Mouse (Mus musculus): ENCODE measurements around the gene Ppia. TPM values are rescaled to one million over a fixed set of nuclear protein-coding genes. Genes with fewer than 3 reads are reported as not detected.

The Ppia gene
- polyA plus RNA-seq, 1 experiment, result 276 TPM

- 66% methylated on average over 6 of the region's 6 CpGs for WGBS
- Histone ChIP-seq H3K36me3 (ENCODE audit: control insufficient read depth, insufficient read depth, low read length) (peaks cover 38% of the 10 kb centered on the region), H3K27me3 (ENCODE audit: control insufficient read depth, insufficient read depth, low read length) (no peaks in the 10 kb centered on the region), H3K27ac (ENCODE audit: insufficient read depth, low read depth, low read length) (no peak overlapping the region), H3K4me3 (ENCODE audit: low read depth, low read length) (no peak overlapping the region), H3K4me1 (ENCODE audit: control insufficient read depth, insufficient read depth, insufficient read length, low read length) (peaks cover 16% of the 10 kb centered on the region)
- TF ChIP-seq POLR2A (IDR thresholded peaks at IDR 0.05; ENCODE audit: low read depth, low read length) (no peak), CTCF (IDR thresholded peaks at IDR 0.05; ENCODE audit: extremely low read depth, insufficient read length, insufficient replicate concordance, low read depth, low read length) (no peak)
These were observed 22.4 kb upstream of the Ppia start for GRCm38 (mm10) chr11:6392857-6393256.

DNA sequence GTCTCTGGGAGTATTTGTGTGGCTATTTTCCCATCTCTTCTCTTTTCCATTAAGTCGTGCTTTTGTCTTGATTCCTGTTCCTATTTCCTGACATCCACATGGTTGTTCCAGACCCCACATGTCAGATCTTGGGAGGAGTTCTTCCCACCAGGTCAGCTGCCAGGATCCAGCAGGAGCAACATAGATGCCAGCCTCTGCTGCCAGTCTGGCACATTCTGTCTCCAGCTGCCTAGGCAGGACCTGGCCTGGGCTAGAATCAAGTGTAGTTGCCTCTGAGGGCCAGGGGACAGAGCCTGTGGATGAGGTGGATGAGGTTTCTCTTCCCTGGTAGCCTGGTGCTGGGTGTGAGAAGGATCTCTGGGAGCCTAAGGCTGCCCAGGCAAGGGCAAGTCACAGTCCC lies 21.4 kb upstream of the Ppia start:
- Histone ChIP-seq H3K36me3 (ENCODE audit: control insufficient read depth, insufficient read depth, low read length) (peaks cover 46% of the 10 kb centered on the region), H3K27me3 (ENCODE audit: control insufficient read depth, insufficient read depth, low read length) (no peaks in the 10 kb centered on the region), H3K4me1 (ENCODE audit: control insufficient read depth, insufficient read depth, insufficient read length, low read length) (peaks cover 16% of the 10 kb centered on the region), H3K4me3 (ENCODE audit: low read depth, low read length) (no peak overlapping the region), H3K27ac (ENCODE audit: insufficient read depth, low read depth, low read length) (no peak overlapping the region)
- TF ChIP-seq POLR2A (IDR thresholded peaks at IDR 0.05; ENCODE audit: low read depth, low read length) (no peak), CTCF (IDR thresholded peaks at IDR 0.05; ENCODE audit: extremely low read depth, insufficient read length, insufficient replicate concordance, low read depth, low read length) (no peak)
- 68% methylated on average over 1 of the region's 1 CpGs for WGBS

DNA sequence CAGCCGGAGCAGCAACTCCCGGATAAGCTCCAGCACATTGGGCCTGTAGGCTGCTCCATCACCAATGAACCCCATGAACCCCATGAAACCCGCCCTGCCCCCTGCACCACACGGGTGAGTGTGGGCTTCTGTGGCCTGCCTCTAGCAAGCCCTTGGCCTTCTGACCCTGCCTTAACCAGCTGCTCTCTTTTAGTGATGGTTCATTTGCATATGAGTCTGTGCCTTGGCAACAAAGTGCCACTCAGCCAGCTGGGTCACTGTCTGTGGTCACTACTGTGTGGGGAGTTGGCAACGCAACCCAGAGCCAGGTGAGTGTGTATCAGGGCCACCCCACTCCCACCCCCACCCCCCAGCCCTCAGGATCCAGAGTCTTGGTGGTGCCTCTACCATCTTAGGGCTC lies 19.7 kb upstream of the Ppia start:
- H3K4me1 ChIP-seq (ENCODE audit: control insufficient read depth, insufficient read depth, insufficient read length, low read length), result peaks cover 11% of the 10 kb centered on the region
- no peaks in the 10 kb centered on the region for H3K27me3 ChIP-seq (ENCODE audit: control insufficient read depth, insufficient read depth, low read length)
- TF ChIP-seq CTCF (IDR thresholded peaks at IDR 0.05; ENCODE audit: extremely low read depth, insufficient read length, insufficient replicate concordance, low read depth, low read length), result no peak
- no peak for TF ChIP-seq POLR2A (IDR thresholded peaks at IDR 0.05; ENCODE audit: low read depth, low read length)
- H3K36me3 ChIP-seq (ENCODE audit: control insufficient read depth, insufficient read depth, low read length), result peaks cover 60% of the 10 kb centered on the region
- H3K27ac ChIP-seq (ENCODE audit: insufficient read depth, low read depth, low read length), result no peak overlapping the region
- WGBS, result 89% methylated on average over 5 of the region's 5 CpGs
- H3K4me3 ChIP-seq (ENCODE audit: low read depth, low read length), result no peak overlapping the region

DNA sequence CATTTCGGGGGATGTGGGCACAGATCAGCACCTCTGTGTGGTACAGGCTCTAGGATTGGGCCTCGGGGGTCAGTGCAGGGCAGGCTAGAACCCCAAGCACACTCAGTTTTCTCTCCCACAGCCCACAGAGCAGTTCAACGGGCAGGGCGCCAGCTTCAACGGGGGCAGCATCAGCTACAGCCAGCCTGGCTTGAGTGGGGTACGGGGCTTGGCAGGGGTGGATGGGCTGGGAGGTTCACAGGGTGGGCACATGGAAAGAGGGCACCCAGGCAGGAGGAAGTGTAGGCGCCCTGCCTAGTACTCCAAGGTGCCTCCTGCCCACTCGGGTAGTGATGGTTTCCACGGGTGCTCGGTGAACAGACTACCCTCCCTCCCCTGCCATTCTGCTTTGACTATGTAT lies 17.1 kb upstream of the Ppia start:
- TF ChIP-seq POLR2A (IDR thresholded peaks at IDR 0.05; ENCODE audit: low read depth, low read length) (no peak), CTCF (IDR thresholded peaks at IDR 0.05; ENCODE audit: extremely low read depth, insufficient read length, insufficient replicate concordance, low read depth, low read length) (no peak)
- Histone ChIP-seq H3K36me3 (ENCODE audit: control insufficient read depth, insufficient read depth, low read length) (peaks cover 79% of the 10 kb centered on the region), H3K27ac (ENCODE audit: insufficient read depth, low read depth, low read length) (no peak overlapping the region), H3K4me1 (ENCODE audit: control insufficient read depth, insufficient read depth, insufficient read length, low read length) (no peaks in the 10 kb centered on the region), H3K27me3 (ENCODE audit: control insufficient read depth, insufficient read depth, low read length) (no peaks in the 10 kb centered on the region), H3K4me3 (ENCODE audit: low read depth, low read length) (no peak overlapping the region)
- WGBS, result 90% methylated on average over 10 of the region's 10 CpGs

GRCm38 (mm10) chr11:6402515-6403510 lies 12.4 kb upstream of the Ppia start:
- Histone ChIP-seq H3K27me3 (ENCODE audit: control insufficient read depth, insufficient read depth, low read length) (no peaks in the 10 kb centered on the region), H3K27ac (ENCODE audit: insufficient read depth, low read depth, low read length) (no peak overlapping the region), H3K36me3 (ENCODE audit: control insufficient read depth, insufficient read depth, low read length) (peaks cover 74% of the 10 kb centered on the region), H3K4me3 (ENCODE audit: low read depth, low read length) (no peak overlapping the region), H3K4me1 (ENCODE audit: control insufficient read depth, insufficient read depth, insufficient read length, low read length) (peaks cover 2% of the 10 kb centered on the region; the same call in 1 of the 2 replicates)
- TF ChIP-seq POLR2A (IDR thresholded peaks at IDR 0.05; ENCODE audit: low read depth, low read length), result no peak
- peak; percentile 73; the same call in 1 of the 2 replicates for TF ChIP-seq CTCF (IDR thresholded peaks at IDR 0.05; ENCODE audit: extremely low read depth, insufficient read length, insufficient replicate concordance, low read depth, low read length)
- WGBS, result 84% methylated on average over 19 of the region's 19 CpGs

GRCm38 (mm10) chr11:6403830-6404405 lies 11.3 kb upstream of the Ppia start:
- WGBS, result 95% methylated on average over 5 of the region's 5 CpGs
- no peaks in the 10 kb centered on the region for H3K27me3 ChIP-seq (ENCODE audit: control insufficient read depth, insufficient read depth, low read length)
- no peak overlapping the region for H3K27ac ChIP-seq (ENCODE audit: insufficient read depth, low read depth, low read length)
- no peak overlapping the region for H3K4me3 ChIP-seq (ENCODE audit: low read depth, low read length)
- H3K36me3 ChIP-seq (ENCODE audit: control insufficient read depth, insufficient read depth, low read length), result peaks cover 65% of the 10 kb centered on the region
- TF ChIP-seq POLR2A (IDR thresholded peaks at IDR 0.05; ENCODE audit: low read depth, low read length), result no peak
- TF ChIP-seq CTCF (IDR thresholded peaks at IDR 0.05; ENCODE audit: extremely low read depth, insufficient read length, insufficient replicate concordance, low read depth, low read length), result no peak
- H3K4me1 ChIP-seq (ENCODE audit: control insufficient read depth, insufficient read depth, insufficient read length, low read length), result peaks cover 2% of the 10 kb centered on the region; the same call in 1 of the 2 replicates

Data from small intestine, adult 2 months (tissue).